Mouse (Mus musculus): ENCODE data around the gene Stpg2.

DNA sequence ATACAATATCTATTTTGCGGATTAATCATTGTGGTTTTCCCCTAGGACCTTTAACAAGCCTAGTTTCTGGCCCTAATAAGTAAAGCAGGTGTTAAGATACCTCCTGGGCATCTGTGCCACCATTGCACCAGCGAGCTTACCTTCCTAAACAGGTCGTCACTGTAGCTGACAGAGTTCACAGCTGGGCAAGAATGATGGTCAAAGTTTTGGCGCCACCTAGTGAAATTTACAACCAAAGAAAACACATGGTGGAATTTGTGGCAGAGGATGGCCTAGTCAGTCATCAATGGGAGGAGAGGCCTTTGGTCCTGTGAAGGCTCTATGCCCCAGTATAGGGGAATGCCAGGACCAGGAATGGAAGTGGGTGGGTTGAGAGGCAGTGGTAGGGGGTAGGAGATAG, 41.0 kb downstream of the Stpg2 start:
- no peak for TF ChIP-seq TAL1 (IDR thresholded peaks at IDR 0.05; ENCODE audit: low read length)
- no peak for TF ChIP-seq GATA1 (IDR thresholded peaks at IDR 0.05; ENCODE audit: low read length)

All from erythroblast, embryonic 14.5 days (primary cell).